ENCODE assay signal across 22 mouse cellular contexts in the genomic region with DNA sequence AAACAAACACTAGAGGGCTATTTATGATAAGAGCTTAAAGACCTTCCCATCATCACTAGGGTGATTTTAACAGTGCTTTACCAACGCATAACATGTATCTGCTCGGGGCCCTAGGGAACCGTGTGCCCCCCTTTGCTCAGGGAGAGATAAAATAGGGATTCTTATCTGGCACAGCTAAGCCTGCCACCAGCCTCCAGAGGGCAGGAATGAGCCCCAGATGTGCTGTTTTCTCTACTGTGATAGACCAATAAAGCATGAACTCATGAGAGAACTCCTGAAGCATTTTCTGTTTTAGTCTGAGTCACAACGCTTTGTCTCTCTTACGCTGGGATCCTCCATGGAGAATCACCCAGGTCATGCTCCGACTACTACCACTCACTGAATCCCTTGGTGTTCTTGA. TPM values are rescaled to one million over a fixed set of nuclear protein-coding genes. Genes with fewer than 3 reads are reported as not detected.
DNase-seq lines count a peak whose midpoint lies in the region; ATAC-seq and TF ChIP-seq lines count a peak whose summit lies in the region.
"Had no signal": no experiment of that assay in that cellular context is flagged by ENCODE, and none has a peak within 500 bp of the region (broad histone marks: within the 10 kb centered on the region; RNA-seq: fewer than 3 reads in every experiment).

No protein-coding gene starts in this region.

- TF ChIP-seq EP300 in lung, postnatal 0 days (IDR thresholded peaks at IDR 0.05), result no peak

- H3K9me3 ChIP-seq in forebrain, postnatal 0 days (ENCODE audit: low read length), result no peaks in the 10 kb centered on the region
- H3K9me3 ChIP-seq in forebrain, embryonic 12.5 days, result 0 out of 2 replicates have a peak, but pooled peaks cover 2% of the 10 kb centered on the region
- H3K9me3 ChIP-seq in lung, postnatal 0 days (ENCODE audit: low read length), result no peaks in the 10 kb centered on the region
- H3K9me3 ChIP-seq: neural tube, embryonic 13.5 days had no signal

- no peak overlapping the region for H3K4me2 ChIP-seq in forebrain, postnatal 0 days (ENCODE audit: low read depth)
- H3K4me2 ChIP-seq in forebrain, embryonic 12.5 days, result no peak overlapping the region
- no peak overlapping the region for H3K4me2 ChIP-seq in lung, postnatal 0 days (replicated peaks; ENCODE audit: low read depth, low read length)
- H3K4me2 ChIP-seq: heart, embryonic 11.5 days; midbrain, embryonic 11.5 days; neural tube, embryonic 13.5 days had no signal

- no peaks in the 10 kb centered on the region for H3K36me3 ChIP-seq in forebrain, postnatal 0 days (ENCODE audit: insufficient read depth)
- no peaks in the 10 kb centered on the region for H3K36me3 ChIP-seq in forebrain, embryonic 12.5 days (replicated peaks)
- H3K36me3 ChIP-seq in lung, postnatal 0 days (ENCODE audit: insufficient read depth, low read length), result no peaks in the 10 kb centered on the region
- H3K36me3 ChIP-seq: neural tube, embryonic 13.5 days had no signal

- 91% methylated on average over 6 of the region's 6 CpGs for WGBS in forebrain, postnatal 0 days
- whole genome bisulfite sequencing in forebrain, embryonic 12.5 days, result 88% methylated on average over 6 of the region's 6 CpGs
- 87% methylated on average over 6 of the region's 6 CpGs for WGBS in lung, postnatal 0 days
- WGBS in lung, adult 2 months, result 85% methylated on average over 6 of the region's 6 CpGs

- peak; percentile 31; the same call in 1 of the 2 replicates for TF ChIP-seq CTCF in forebrain, postnatal 0 days (IDR thresholded peaks at IDR 0.05; ENCODE audit: low read depth)
- peak; percentile 30 for TF ChIP-seq CTCF in lung, postnatal 0 days (IDR thresholded peaks at IDR 0.05)
- no peak for TF ChIP-seq CTCF in lung, adult 2 months (IDR thresholded peaks at IDR 0.05; ENCODE audit: insufficient read depth, low read length)
- peak; percentile 26 for TF ChIP-seq CTCF in cortical plate, adult 2 months (IDR thresholded peaks at IDR 0.05; ENCODE audit: extremely low read depth, insufficient read depth, low read length)

- no peak overlapping the region for H3K9ac ChIP-seq in forebrain, postnatal 0 days
- no peak overlapping the region for H3K9ac ChIP-seq in forebrain, embryonic 12.5 days
- H3K9ac ChIP-seq in lung, postnatal 0 days (replicated peaks; ENCODE audit: low read depth), result no peak overlapping the region
- H3K9ac ChIP-seq: neural tube, embryonic 13.5 days had no signal

- no peak overlapping the region for H3K4me3 ChIP-seq in forebrain, postnatal 0 days (ENCODE audit: low read depth, low read length)
- H3K4me3 ChIP-seq in forebrain, embryonic 12.5 days (replicated peaks), result no peak overlapping the region
- no peak overlapping the region for H3K4me3 ChIP-seq in lung, postnatal 0 days (ENCODE audit: low read depth, low read length)
- no peak overlapping the region for H3K4me3 ChIP-seq in lung, adult 2 months (replicated peaks; ENCODE audit: extremely low read depth, low read depth, low read length)
- no peak overlapping the region for H3K4me3 ChIP-seq in cortical plate, adult 2 months (ENCODE audit: insufficient read depth, low read length)
- H3K4me3 ChIP-seq: neural tube, embryonic 13.5 days had no signal

- ATAC-seq in forebrain, postnatal 0 days, result no peak
- no peak for ATAC-seq in forebrain, embryonic 12.5 days (ENCODE audit: low FRiP score)
- ATAC-seq in lung, postnatal 0 days, result no peak
- ATAC-seq: hindbrain, embryonic 16.5 days had no signal

- DNase-seq in forebrain, postnatal 0 days, result no peak
- no peak for DNase-seq in lung, postnatal 0 days (ENCODE audit: low spot score)
- DNase-seq in lung, adult 2 months, result no peak
- DNase-seq in thymus, postnatal 14 days, result peak; percentile 46
- DNase-seq in spleen, postnatal 36 days (ENCODE audit: low spot score in 2 of 2), result no peak
- DNase-seq in urinary bladder, postnatal 36 days (ENCODE audit: low spot score in 2 of 2), result no peak
- DNase-seq: adrenal gland, postnatal 14 days; cerebellum, adult 8-10 months; gastrocnemius, postnatal 36 days; kidney, adult 2 months; kidney, postnatal 36 days; lung, adult 18-20 months; lung, postnatal 4 days; right cerebral cortex, postnatal 4 days had no signal

- H3K27me3 ChIP-seq in forebrain, postnatal 0 days (ENCODE audit: insufficient read depth, low read length), result no peaks in the 10 kb centered on the region
- no peaks in the 10 kb centered on the region for H3K27me3 ChIP-seq in forebrain, embryonic 12.5 days
- no peaks in the 10 kb centered on the region for H3K27me3 ChIP-seq in lung, postnatal 0 days (replicated peaks; ENCODE audit: insufficient read depth, low read length)
- H3K27me3 ChIP-seq: CH12.LX; neural tube, embryonic 13.5 days had no signal

- no peak overlapping the region for H3K27ac ChIP-seq in forebrain, postnatal 0 days (ENCODE audit: low read depth, low read length)
- no peak overlapping the region for H3K27ac ChIP-seq in forebrain, embryonic 12.5 days
- no peak overlapping the region for H3K27ac ChIP-seq in lung, postnatal 0 days (ENCODE audit: low read length)
- no peak overlapping the region for H3K27ac ChIP-seq in cortical plate, adult 2 months (ENCODE audit: insufficient read depth, low read length)
- H3K27ac ChIP-seq: neural tube, embryonic 13.5 days had no signal

- no peaks in the 10 kb centered on the region for H3K4me1 ChIP-seq in forebrain, postnatal 0 days (ENCODE audit: insufficient read depth)
- H3K4me1 ChIP-seq in forebrain, embryonic 12.5 days, result peaks cover 3% of the 10 kb centered on the region; the same call in 1 of the 2 replicates
- peaks cover 5% of the 10 kb centered on the region; the same call in 1 of the 2 replicates for H3K4me1 ChIP-seq in lung, postnatal 0 days (ENCODE audit: insufficient read depth, low read depth, low read length)
- H3K4me1 ChIP-seq in lung, adult 2 months (ENCODE audit: control insufficient read depth, insufficient read depth, low read length), result no peaks in the 10 kb centered on the region; the same call in 1 of the 2 replicates
- H3K4me1 ChIP-seq in cortical plate, adult 2 months (ENCODE audit: control insufficient read depth, insufficient read depth, low read length), result no peaks in the 10 kb centered on the region
- H3K4me1 ChIP-seq: neural tube, embryonic 13.5 days had no signal

- TF ChIP-seq POLR2A in lung, adult 2 months (IDR thresholded peaks at IDR 0.05; ENCODE audit: borderline replicate concordance, extremely low read depth, low read depth, low read length), result no peak
- TF ChIP-seq POLR2A in cortical plate, adult 2 months (IDR thresholded peaks at IDR 0.05; ENCODE audit: extremely low read depth, insufficient read depth, low read length), result no peak

RNA-seq across cellular contexts. Expression of a gene that starts 15.6 kb away (rescaled TPM):
- 62.4 and 80.8 TPM in 2 replicates for total RNA-seq in forebrain, postnatal 0 days (2014; rRNA removed)
- 31.1 and 49.3 TPM in 2 replicates for polyA plus RNA-seq in forebrain, postnatal 0 days (2015; fragmentation: Nextera tagmentation; extraction: Ambion mirVana)
- polyA plus RNA-seq in forebrain, embryonic 12.5 days (2016; fragmentation: Nextera tagmentation; extraction: Ambion mirVana), result 4.1 and 4.3 TPM in 2 replicates
- polyA plus RNA-seq in lung, postnatal 0 days (2015; fragmentation: Nextera tagmentation; extraction: Ambion mirVana), result 0.25 and 0.30 TPM in 2 replicates
- 0.25 TPM in 1 of 2 replicates, not detected in the other for polyA plus RNA-seq in lung, adult 2 months (2012; rRNA removed)
- 53.0 and 57.0 TPM in 2 replicates for polyA plus RNA-seq in cortical plate, adult 2 months (2012; rRNA removed)
- total RNA-seq: adrenal gland, postnatal 14 days; CH12.LX; gastrocnemius, postnatal 36 days; heart, postnatal 25 days had no signal
- polyA plus RNA-seq: kidney, adult 2 months had no signal
